Mouse (Mus musculus) brain, embryonic 14.5 days (tissue): ENCODE data around the gene Proz.

Experiments
- CTCF ChIP-seq: fragments of 200-500 bp; IDR thresholded peaks from 2 replicates; pipeline ENCODE4 v1.5.1; 2012; ENCODE audit warnings: inconsistent platforms, mild to moderate bottlenecking, moderate library complexity, borderline replicate concordance; ENCODE audit not compliant: insufficient read depth, insufficient read length; ENCODE audit errors: extremely low read depth
- POLR2A ChIP-seq: fragments of 200-500 bp; IDR thresholded peaks from 2 replicates; pipeline ENCODE4 v1.6.1; 2012; ENCODE audit warnings: mild to moderate bottlenecking, inconsistent platforms, borderline replicate concordance; ENCODE audit not compliant: poor library complexity, insufficient read depth, insufficient read length, severe bottlenecking; ENCODE audit errors: extremely low read depth

DNA sequence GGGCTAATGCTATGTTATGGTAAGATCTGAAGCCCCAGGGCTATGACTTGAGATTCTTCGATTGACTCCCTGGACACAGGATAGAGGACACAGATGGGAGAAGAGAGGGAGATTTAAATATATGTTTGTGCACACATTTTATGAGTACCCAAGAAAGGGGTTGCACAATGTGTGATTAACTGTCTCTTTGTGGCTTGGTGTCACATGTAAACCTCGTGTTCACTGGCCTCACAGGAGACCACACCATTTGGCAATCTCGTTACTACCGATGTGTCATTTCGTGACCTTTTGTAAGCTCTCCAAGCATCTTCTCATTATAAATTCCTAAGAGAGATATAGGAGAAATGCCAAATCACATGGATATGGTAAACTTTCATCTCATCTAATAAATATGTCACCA is 33.1 kb upstream of the Proz start:
- TF ChIP-seq CTCF (no peak), POLR2A (no peak)
